Mouse (Mus musculus) limb, embryonic 15.5 days (tissue): ENCODE measurements at regions not wholly inside any gene's neighbourhood (a gene's known extent, or its start where the extent isn't known, plus 50 kb on each side); places are given as distances from the start of the nearest gene placed in this dataset.
A peak's percentile ranks its signal among the peaks of the same experiment; 100 is the strongest.

Source experiments
- ATAC-seq: fragments of 200-750 bp; cut with Nextera tagmentation; 2 replicates; pipeline ENCODE4 v1.8.0; 2017; ENCODE audit warnings: low read depth, moderate TSS enrichment; ENCODE audit not compliant: insufficient number of reproducible peaks, low FRiP score, low TSS enrichment
- H3K27ac ChIP-seq: fragments of 300-500 bp; sonication (generic); 2 replicates; pipeline ENCODE4 v1.5.1; 2015; ENCODE audit warnings: moderate library complexity, mild to moderate bottlenecking, inconsistent platforms
- H3K27me3 ChIP-seq: fragments of 300-500 bp; sonication (generic); 2 replicates; pipeline ENCODE4 v1.6.1; 2015; ENCODE audit warnings: inconsistent platforms
- H3K36me3 ChIP-seq: fragments of 300-500 bp; sonication (generic); 2 replicates; pipeline ENCODE4 v1.6.1; 2015; ENCODE audit warnings: inconsistent platforms
- H3K4me1 ChIP-seq: fragments of 300-500 bp; sonication (generic); 2 replicates; pipeline ENCODE4 v1.6.1; 2015; ENCODE audit warnings: inconsistent platforms
- H3K4me2 ChIP-seq: fragments of 300-500 bp; sonication (generic); 2 replicates; pipeline ENCODE4 v1.6.1; 2015; ENCODE audit warnings: mild to moderate bottlenecking, inconsistent platforms
- H3K4me3 ChIP-seq: fragments of 300-500 bp; sonication (generic); 2 replicates; pipeline ENCODE4 v1.5.1; 2015; ENCODE audit warnings: mild to moderate bottlenecking, inconsistent platforms
- H3K9ac ChIP-seq: fragments of 300-500 bp; sonication (generic); 2 replicates; pipeline ENCODE4 v1.6.1; 2015; ENCODE audit warnings: inconsistent platforms
- H3K9me3 ChIP-seq: fragments of 300-500 bp; sonication (generic); 2 replicates; pipeline ENCODE4 v1.6.1; 2016; ENCODE audit warnings: inconsistent platforms
- WGBS: fragments of 180-500 bp; shearing (Covaris S2); methylation state at CpG from one replicate; pipeline ENCODE4 v1.1.7; 2015; 5-methylcytosine and 5-hydroxymethylcytosine counted together

GRCm38 (mm10) chr7:137909456-137909855 is 472.0 kb downstream of the Glrx3 start:
- H3K9ac ChIP-seq, result no peak overlapping the region
- ATAC-seq, result no peak
- no peak overlapping the region for H3K27ac ChIP-seq
- H3K36me3 ChIP-seq, result no peaks in the 10 kb centered on the region
- 50% methylated on average over 3 of the region's 3 CpGs for WGBS
- no peak overlapping the region for H3K4me2 ChIP-seq
- no peaks in the 10 kb centered on the region for H3K4me1 ChIP-seq
- H3K27me3 ChIP-seq, result no peaks in the 10 kb centered on the region
- no peaks in the 10 kb centered on the region for H3K9me3 ChIP-seq
- no peak overlapping the region for H3K4me3 ChIP-seq

GRCm38 (mm10) chr7:137913551-137914105 is 476.2 kb downstream of the Glrx3 start:
- Histone ChIP-seq H3K4me2 (no peak overlapping the region), H3K36me3 (no peaks in the 10 kb centered on the region), H3K4me3 (no peak overlapping the region), H3K27ac (no peak overlapping the region), H3K4me1 (no peaks in the 10 kb centered on the region), H3K9me3 (no peaks in the 10 kb centered on the region), H3K9ac (no peak overlapping the region), H3K27me3 (no peaks in the 10 kb centered on the region)
- ATAC-seq, result no peak
- 45% methylated on average over 4 of the region's 4 CpGs for WGBS

GRCm38 (mm10) chr7:137914506-137914905 is 477.1 kb downstream of the Glrx3 start:
- Histone ChIP-seq H3K27ac (no peak overlapping the region), H3K4me1 (no peaks in the 10 kb centered on the region), H3K4me2 (no peak overlapping the region), H3K4me3 (no peak overlapping the region), H3K27me3 (no peaks in the 10 kb centered on the region), H3K9ac (no peak overlapping the region), H3K9me3 (no peaks in the 10 kb centered on the region), H3K36me3 (no peaks in the 10 kb centered on the region)
- 83% methylated on average over 5 of the region's 5 CpGs for WGBS
- no peak for ATAC-seq

- ATAC-seq, result no peak
- Histone ChIP-seq H3K4me2 (no peak overlapping the region), H3K4me3 (no peak overlapping the region), H3K4me1 (no peaks in the 10 kb centered on the region), H3K9me3 (no peaks in the 10 kb centered on the region), H3K36me3 (no peaks in the 10 kb centered on the region), H3K9ac (no peak overlapping the region), H3K27ac (no peak overlapping the region), H3K27me3 (no peaks in the 10 kb centered on the region)
- WGBS, result 71% methylated on average over 1 of the region's 1 CpGs
These were observed 478.9 kb downstream of the Glrx3 start for GRCm38 (mm10) chr7:137916351-137916750.

GRCm38 (mm10) chr7:137924464-137925167 is 472.9 kb downstream of the Tcerg1l start:
- no peak overlapping the region for H3K27ac ChIP-seq
- 47% methylated on average over 7 of the region's 7 CpGs for WGBS

GRCm38 (mm10) chr7:137925656-137926055 is 471.9 kb downstream of the Tcerg1l start:
- peaks cover 7% of the 10 kb centered on the region; the same call in 1 of the 2 replicates for H3K4me1 ChIP-seq
- no peak overlapping the region for H3K27ac ChIP-seq
- no peak overlapping the region for H3K4me2 ChIP-seq
- no peak for ATAC-seq
- H3K4me3 ChIP-seq, result no peak overlapping the region
- no peak overlapping the region for H3K9ac ChIP-seq
- H3K27me3 ChIP-seq, result no peaks in the 10 kb centered on the region
- WGBS, result 73% methylated on average over 3 of the region's 3 CpGs
- H3K9me3 ChIP-seq, result no peaks in the 10 kb centered on the region
- H3K36me3 ChIP-seq, result no peaks in the 10 kb centered on the region

More at GRCm38 (mm10) chr7:137924464-137925167, 472.9 kb downstream of the Tcerg1l start:
- ATAC-seq, result peak; percentile 44; the same call in 1 of the 2 replicates
- peak overlapping the region; percentile 7; the same call in 1 of the 2 replicates for H3K4me2 ChIP-seq
- H3K9me3 ChIP-seq, result no peaks in the 10 kb centered on the region
- H3K27me3 ChIP-seq, result no peaks in the 10 kb centered on the region
- H3K36me3 ChIP-seq, result no peaks in the 10 kb centered on the region
- no peak overlapping the region for H3K9ac ChIP-seq
- peaks cover 7% of the 10 kb centered on the region; the same call in 1 of the 2 replicates for H3K4me1 ChIP-seq
- H3K4me3 ChIP-seq, result no peak overlapping the region

GRCm38 (mm10) chr7:137927371-137927770 is 470.2 kb downstream of the Tcerg1l start:
- H3K4me1 ChIP-seq, result peaks cover 7% of the 10 kb centered on the region; the same call in 1 of the 2 replicates
- no peak overlapping the region for H3K9ac ChIP-seq
- H3K27ac ChIP-seq, result no peak overlapping the region
- no peak overlapping the region for H3K4me3 ChIP-seq
- ATAC-seq, result no peak
- 70% methylated on average over 8 of the region's 8 CpGs for WGBS
- H3K4me2 ChIP-seq, result no peak overlapping the region
- H3K9me3 ChIP-seq, result no peaks in the 10 kb centered on the region
- H3K27me3 ChIP-seq, result no peaks in the 10 kb centered on the region
- no peaks in the 10 kb centered on the region for H3K36me3 ChIP-seq

- ATAC-seq, result no peak
These were observed 467.3 kb downstream of the Tcerg1l start for GRCm38 (mm10) chr7:137930200-137930599.

GRCm38 (mm10) chr7:137935896-137936295 is 461.6 kb downstream of the Tcerg1l start:
- 32% methylated on average over 3 of the region's 3 CpGs for WGBS
- no peak for ATAC-seq
- Histone ChIP-seq H3K27me3 (no peaks in the 10 kb centered on the region), H3K9ac (no peak overlapping the region), H3K4me2 (no peak overlapping the region), H3K4me3 (no peak overlapping the region), H3K4me1 (no peaks in the 10 kb centered on the region), H3K27ac (no peak overlapping the region), H3K36me3 (no peaks in the 10 kb centered on the region), H3K9me3 (no peaks in the 10 kb centered on the region)

More at GRCm38 (mm10) chr7:137930200-137930599, 467.3 kb downstream of the Tcerg1l start:
- 11% methylated on average over 7 of the region's 7 CpGs for WGBS
- Histone ChIP-seq H3K9me3 (no peaks in the 10 kb centered on the region), H3K9ac (no peak overlapping the region), H3K4me1 (no peaks in the 10 kb centered on the region), H3K36me3 (no peaks in the 10 kb centered on the region), H3K4me2 (no peak overlapping the region), H3K4me3 (no peak overlapping the region), H3K27ac (no peak overlapping the region), H3K27me3 (no peaks in the 10 kb centered on the region)

- H3K27ac ChIP-seq, result no peak overlapping the region
- WGBS, result 73% methylated on average over 8 of the region's 8 CpGs
- H3K4me1 ChIP-seq, result no peaks in the 10 kb centered on the region
- ATAC-seq, result no peak
- H3K4me3 ChIP-seq, result no peak overlapping the region
- no peaks in the 10 kb centered on the region for H3K36me3 ChIP-seq
- H3K9me3 ChIP-seq, result no peaks in the 10 kb centered on the region
- no peak overlapping the region for H3K4me2 ChIP-seq
- H3K9ac ChIP-seq, result no peak overlapping the region
- no peaks in the 10 kb centered on the region for H3K27me3 ChIP-seq
These were observed 458.4 kb downstream of the Tcerg1l start for GRCm38 (mm10) chr7:137939116-137939515.

- 56% methylated on average over 5 of the region's 5 CpGs for WGBS
- H3K36me3 ChIP-seq, result no peaks in the 10 kb centered on the region
- no peak overlapping the region for H3K9ac ChIP-seq
- no peak for ATAC-seq
- H3K4me3 ChIP-seq, result no peak overlapping the region
- H3K27ac ChIP-seq, result no peak overlapping the region
- H3K9me3 ChIP-seq, result no peaks in the 10 kb centered on the region
- H3K4me1 ChIP-seq, result no peaks in the 10 kb centered on the region
- no peaks in the 10 kb centered on the region for H3K27me3 ChIP-seq
- no peak overlapping the region for H3K4me2 ChIP-seq
These were observed 457.4 kb downstream of the Tcerg1l start for GRCm38 (mm10) chr7:137940084-137940483.

- ATAC-seq, result no peak
- WGBS, result 89% methylated on average over 2 of the region's 2 CpGs
- no peaks in the 10 kb centered on the region for H3K9me3 ChIP-seq
- H3K36me3 ChIP-seq, result no peaks in the 10 kb centered on the region
- H3K27me3 ChIP-seq, result no peaks in the 10 kb centered on the region
- no peak overlapping the region for H3K4me2 ChIP-seq
- H3K4me3 ChIP-seq, result no peak overlapping the region
- H3K9ac ChIP-seq, result no peak overlapping the region
- H3K27ac ChIP-seq, result no peak overlapping the region
- no peaks in the 10 kb centered on the region for H3K4me1 ChIP-seq
These were observed 452.5 kb downstream of the Tcerg1l start for GRCm38 (mm10) chr7:137944991-137945390.
